Mouse (Mus musculus) Patski (cell line): ENCODE results near the gene Atp6v1e1. TPM values are rescaled to one million over a fixed set of nuclear protein-coding genes. Genes with fewer than 3 reads are reported as not detected.
"Not testable (repeated sequence)": the region's sequence is repeated elsewhere in the genome, so short reads cannot be mapped to it uniquely, and the experiment has no call there.

ENCODE experiments used
- ATAC-seq: fragments of 100-300 bp; one replicate; pipeline ENCODE4 v1.8.0; 2021
- CTCF ChIA-PET: fragments of 350-600 bp; sonication (Branson Sonifier 250); formaldehyde crosslinking; loops from one replicate; lab custom pipeline; 2022; ENCODE audit warnings: inconsistent platforms; lab: Charles Lee
- POLR2A ChIA-PET: fragments of 350-600 bp; sonication (Branson Sonifier 250); formaldehyde crosslinking; loops from one replicate; lab custom pipeline; 2022; ENCODE audit warnings: antibody characterized with exemption, inconsistent platforms; lab: Charles Lee
- DNase-seq: peaks from one replicate; pipeline ENCODE4 v3.0.0-alpha.2; 2011; ENCODE audit warnings: low read depth, low spot score
- H3K27me3 ChIP-seq: fragments of 371-371 bp; one replicate; pipeline ENCODE4 v1.5.1; 2021
- CTCF ChIP-seq: fragments of 100-300 bp; IDR thresholded peaks from one replicate; pipeline ENCODE4 v1.5.1; 2021
- in situ Hi-C: fragments of 300-500 bp; cut with MboI; formaldehyde crosslinking; loops from 3 replicates; pipeline ENCODE4 v1.11.1; 2018; ENCODE audit warnings: low pct_unique_long_range_greater_than_20kb, mixed read lengths
- polyA plus RNA-seq: library from polyadenylated mRNA; unstranded; gene quantifications from one replicate; pipeline ENCODE4 v1.2.3, GENCODE M21; 2021

Atp6v1e1 gene
- polyA plus RNA-seq, 1 experiment from 2014 or later: 382 TPM

- no peak for TF ChIP-seq CTCF
- in situ Hi-C loops: no loop called here
- ChIA-PET CTCF (interaction anchor here (4.1 kb wide), 1 partner anchor 9 kb away, joined by 10 read pairs; no protein-coding TSS in a partner anchor), POLR2A (no interaction called here)
- no peak for ATAC-seq
- DNase-seq: no peak
- H3K27me3 ChIP-seq: no peaks in the 10 kb centered on the region
Measured at GRCm38 (mm10) chr6:120820144-120820543, 2.4 kb downstream of the Atp6v1e1 start.

- no peak for ATAC-seq
- H3K27me3 ChIP-seq: no peaks in the 10 kb centered on the region
- no peak for DNase-seq
- in situ Hi-C loops: no loop called here
- TF ChIP-seq CTCF: no peak
- POLR2A ChIA-PET: interaction anchor here (1.0 to 1.6 kb wide), 2 partner anchors 9 to 12 kb away, joined by 3 to 6 read pairs; no protein-coding TSS in a partner anchor
- CTCF ChIA-PET: interaction anchor here (1.0 to 4.1 kb wide), 2 partner anchors 9 to 13 kb away, joined by 3 to 10 read pairs; no protein-coding TSS in a partner anchor
Measured at GRCm38 (mm10) chr6:120819294-120819693, 3.3 kb downstream of the Atp6v1e1 start.

GRCm38 (mm10) chr6:120811999-120812398 is 10.6 kb downstream of the Atp6v1e1 start:
- ChIA-PET POLR2A (interaction anchor here (0.6 kb wide), 1 partner anchor 11 kb away, joined by 3 read pairs; no protein-coding TSS in a partner anchor), CTCF (interaction anchor here (2.4 kb wide), 1 partner anchor 9 kb away, joined by 10 read pairs; the partner anchor contains the start of gene Atp6v1e1)
- DNase-seq, ATAC-seq, in situ Hi-C loops, H3K27me3 ChIP-seq: not testable (repeated sequence)

GRCm38 (mm10) chr6:120807738-120808081 is 14.9 kb downstream of the Atp6v1e1 start:
- ATAC-seq: no peak
- in situ Hi-C loops: no loop called here
- CTCF ChIA-PET: no interaction called here
- POLR2A ChIA-PET: interaction anchor here (1.8 kb wide), 1 partner anchor 11 kb away, joined by 6 read pairs; no protein-coding TSS in a partner anchor
- DNase-seq: no peak
- no peaks in the 10 kb centered on the region for H3K27me3 ChIP-seq
- no peak for TF ChIP-seq CTCF

GRCm38 (mm10) chr6:120806999-120807737 is 15.4 kb downstream of the Atp6v1e1 start:
- POLR2A ChIA-PET: interaction anchor here (1.8 kb wide), 1 partner anchor 12 kb away, joined by 6 read pairs; no protein-coding TSS in a partner anchor
- TF ChIP-seq CTCF: no peak
- H3K27me3 ChIP-seq: no peaks in the 10 kb centered on the region
- DNase-seq (no peak), ATAC-seq (no peak)
- in situ Hi-C loops: no loop called here
- CTCF ChIA-PET: no interaction called here

- POLR2A ChIA-PET: interaction anchor here (0.6 kb wide), 1 partner anchor 267 kb away, joined by 3 read pairs; no protein-coding TSS in a partner anchor
- CTCF ChIA-PET: interaction anchor here (1.8 kb wide), 1 partner anchor 9 kb away, joined by 5 read pairs; no protein-coding TSS in a partner anchor
- in situ Hi-C loops: no loop called here
- no peak for TF ChIP-seq CTCF
- DNase-seq (peak; percentile 91), ATAC-seq (peak; percentile 86)
- H3K27me3 ChIP-seq: no peaks in the 10 kb centered on the region
Measured at GRCm38 (mm10) chr6:120799581-120800041, 23.0 kb downstream of the Atp6v1e1 start.

GRCm38 (mm10) chr6:120798905-120799304 is 23.7 kb downstream of the Atp6v1e1 start:
- POLR2A ChIA-PET: interaction anchor here (0.6 kb wide), 1 partner anchor 266 kb away, joined by 3 read pairs; no protein-coding TSS in a partner anchor
- H3K27me3 ChIP-seq: no peaks in the 10 kb centered on the region
- CTCF ChIA-PET: interaction anchor here (1.8 kb wide), 1 partner anchor 9 kb away, joined by 5 read pairs; no protein-coding TSS in a partner anchor
- in situ Hi-C loops: no loop called here
- TF ChIP-seq CTCF: no peak
- ATAC-seq: no peak
- DNase-seq: no peak

GRCm38 (mm10) chr6:120798019-120798418 is 24.6 kb downstream of the Atp6v1e1 start:
- no peaks in the 10 kb centered on the region for H3K27me3 ChIP-seq
- ChIA-PET CTCF (no interaction called here), POLR2A (no interaction called here)
- in situ Hi-C loops: no loop called here
- DNase-seq (no peak), ATAC-seq (peak; percentile 27)
- TF ChIP-seq CTCF: no peak

GRCm38 (mm10) chr6:120796111-120796510 is 26.5 kb downstream of the Atp6v1e1 start:
- in situ Hi-C loops: no loop called here
- ChIA-PET CTCF (interaction anchor here (1.5 kb wide), 1 partner anchor 16 kb away, joined by 3 read pairs; no protein-coding TSS in a partner anchor), POLR2A (interaction anchor here (1.3 kb wide), 1 partner anchor 16 kb away, joined by 3 read pairs; no protein-coding TSS in a partner anchor)
- no peak for TF ChIP-seq CTCF
- no peak for DNase-seq
- ATAC-seq: no peak
- H3K27me3 ChIP-seq: no peaks in the 10 kb centered on the region

- H3K27me3 ChIP-seq: no peaks in the 10 kb centered on the region
- CTCF ChIA-PET: interaction anchor here (1.5 kb wide), 1 partner anchor 16 kb away, joined by 3 read pairs; no protein-coding TSS in a partner anchor
- in situ Hi-C loops: no loop called here
- ATAC-seq (no peak), DNase-seq (no peak)
- TF ChIP-seq CTCF: no peak
- POLR2A ChIA-PET: no interaction called here
Measured at GRCm38 (mm10) chr6:120795422-120796086, 27.0 kb downstream of the Atp6v1e1 start.
